Mouse (Mus musculus): ENCODE results near the gene Myog.

The Myog gene

DNA sequence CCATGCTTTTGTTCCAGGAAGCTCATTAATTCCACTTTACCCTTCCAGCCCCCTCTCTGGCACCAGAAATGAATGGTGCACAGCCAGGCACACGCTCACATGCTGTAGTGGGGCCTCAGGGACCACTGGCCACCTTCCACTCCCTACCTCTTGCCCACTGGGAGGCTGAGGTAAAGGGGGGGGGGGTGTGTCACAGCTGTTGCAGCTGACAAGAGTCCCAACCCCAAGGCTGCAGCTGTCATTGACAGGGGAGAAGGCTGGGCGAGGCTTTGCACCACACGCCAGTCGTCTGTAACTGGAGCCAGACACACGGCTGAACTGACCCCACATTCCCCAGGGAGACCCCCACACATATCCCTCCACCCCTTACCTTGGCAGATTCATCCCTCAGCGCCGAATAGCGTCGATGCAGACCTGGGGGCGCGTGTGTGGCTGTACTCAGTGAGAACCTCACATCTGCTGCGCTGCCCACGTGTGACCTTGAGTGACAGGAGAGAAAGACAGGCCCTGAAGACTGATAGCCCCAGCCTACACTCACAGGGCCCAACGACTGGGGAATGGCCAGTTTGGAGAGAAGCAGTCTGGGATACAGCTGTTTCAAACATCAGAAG, 31.0 kb downstream of the Myog start:
- no peak for DNase-seq (ENCODE audit: extremely low read depth, low read depth, low spot score)

DNA sequence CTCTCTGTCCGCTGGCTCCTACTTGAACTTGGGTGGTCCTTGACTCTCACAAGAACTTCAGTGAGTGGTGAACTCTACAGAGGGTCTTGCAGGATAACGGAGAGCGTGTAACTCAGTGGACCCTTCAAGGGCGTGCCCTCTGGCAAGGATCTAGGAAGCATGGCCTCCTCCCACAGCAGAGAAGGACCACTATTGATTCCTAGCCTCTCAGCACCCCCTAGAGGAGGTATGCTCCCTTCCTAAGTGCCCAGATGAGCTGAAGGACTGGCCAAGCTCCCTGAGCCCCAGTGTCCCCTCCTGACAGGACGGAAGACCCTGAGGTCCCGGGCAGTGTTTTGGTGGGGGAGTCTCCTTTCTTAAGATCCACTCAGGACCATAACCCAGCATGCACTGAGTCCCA, 32.8 kb downstream of the Myog start:
- no peak for DNase-seq (ENCODE audit: extremely low read depth, low read depth, low spot score)

DNA sequence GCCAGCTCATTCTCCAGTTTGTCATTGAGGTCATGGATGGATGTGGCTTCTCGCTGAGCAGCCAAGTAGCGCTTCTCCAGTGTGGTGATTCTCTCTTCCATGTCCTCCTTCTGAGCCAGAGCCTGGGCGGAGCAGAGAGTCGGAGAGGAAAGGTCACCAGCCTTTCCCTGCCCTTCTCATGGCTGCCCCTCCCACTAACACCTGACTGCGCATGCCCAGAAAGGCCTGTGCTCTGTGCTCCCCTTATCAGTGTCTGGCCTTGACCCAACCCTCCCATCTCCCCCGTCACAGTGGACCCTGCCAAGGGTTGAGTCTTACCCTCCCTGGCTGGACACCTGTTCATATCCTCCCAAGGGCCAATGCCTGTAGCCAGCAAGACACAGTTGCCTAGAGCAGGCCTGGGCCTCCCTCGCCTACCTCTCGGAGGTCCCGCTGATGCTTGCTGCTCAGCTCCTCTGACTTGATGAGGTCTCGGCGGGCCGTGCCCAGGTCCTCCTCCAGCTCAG, 37.1 kb downstream of the Myog start:
- DNase-seq (ENCODE audit: extremely low read depth, low read depth, low spot score) = no peak

DNA sequence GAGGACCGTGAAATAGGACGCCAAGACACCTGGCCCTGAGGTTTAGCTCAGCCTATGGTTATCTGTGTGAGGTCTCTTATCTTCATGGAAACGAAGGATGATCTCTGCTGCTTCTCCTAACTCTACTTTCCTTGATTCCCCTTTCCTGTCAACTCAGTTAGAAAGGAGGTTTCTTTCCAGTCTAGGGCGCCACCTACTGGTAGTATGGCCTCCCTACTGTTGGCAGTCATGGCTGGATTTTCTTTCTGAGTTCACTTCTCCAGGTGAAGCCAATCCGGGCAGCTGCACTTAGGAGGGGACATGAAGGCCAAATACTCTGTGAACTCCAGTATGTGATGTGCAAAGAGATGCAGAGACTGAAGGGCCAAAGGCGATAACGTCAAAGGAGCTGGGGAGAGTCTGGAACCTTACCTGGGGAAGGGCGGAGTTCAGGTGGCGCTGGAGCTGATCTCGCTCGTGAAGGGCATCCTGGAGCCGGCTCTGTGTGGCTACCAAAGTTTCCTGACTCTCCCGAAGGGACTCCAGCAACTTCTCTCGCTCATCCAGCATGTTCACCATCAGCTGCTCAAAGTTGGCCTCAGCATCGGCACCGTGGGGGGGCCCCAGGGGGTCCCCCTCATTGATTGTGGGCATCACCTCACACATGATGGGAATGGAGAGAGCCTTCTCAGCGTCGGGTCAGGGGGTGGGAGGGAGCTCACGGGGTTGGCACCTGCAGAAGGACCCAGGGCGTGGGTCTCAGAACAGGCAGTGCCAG, 42.3 kb downstream of the Myog start:
- no peak for DNase-seq (ENCODE audit: extremely low read depth, low read depth, low spot score)

DNA sequence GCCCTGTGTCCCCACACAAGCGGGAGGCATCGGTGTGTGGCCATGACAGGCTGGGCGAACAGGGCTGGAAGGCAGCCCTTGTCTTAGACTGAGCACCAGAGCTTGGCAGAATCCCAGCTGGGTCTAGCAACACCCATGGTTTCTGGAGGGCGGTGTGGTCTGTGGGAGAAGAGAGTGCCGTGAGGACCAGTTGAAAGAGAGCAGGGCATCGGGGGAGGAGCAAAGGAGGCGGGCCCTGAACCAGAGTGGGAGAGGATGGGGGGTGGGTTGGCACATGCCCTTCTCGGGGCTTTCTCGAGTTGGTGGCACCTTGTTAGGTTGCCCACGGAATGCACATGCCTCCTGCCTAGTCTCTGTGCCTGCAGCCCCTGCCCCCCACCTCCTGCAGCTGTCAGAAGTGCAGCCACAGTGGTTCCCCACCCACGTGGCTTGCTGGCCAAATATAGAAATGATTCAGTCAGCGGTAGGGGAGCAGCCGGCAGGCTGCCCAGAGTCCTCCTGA, 43.0 kb downstream of the Myog start, which contains the start of gene Ppfia4:
Gene Ppfia4, minus strand, starts transcription at position 159 of the 502 bp plus-strand sequence.
- no peak for DNase-seq (ENCODE audit: extremely low read depth, low read depth, low spot score)

DNA sequence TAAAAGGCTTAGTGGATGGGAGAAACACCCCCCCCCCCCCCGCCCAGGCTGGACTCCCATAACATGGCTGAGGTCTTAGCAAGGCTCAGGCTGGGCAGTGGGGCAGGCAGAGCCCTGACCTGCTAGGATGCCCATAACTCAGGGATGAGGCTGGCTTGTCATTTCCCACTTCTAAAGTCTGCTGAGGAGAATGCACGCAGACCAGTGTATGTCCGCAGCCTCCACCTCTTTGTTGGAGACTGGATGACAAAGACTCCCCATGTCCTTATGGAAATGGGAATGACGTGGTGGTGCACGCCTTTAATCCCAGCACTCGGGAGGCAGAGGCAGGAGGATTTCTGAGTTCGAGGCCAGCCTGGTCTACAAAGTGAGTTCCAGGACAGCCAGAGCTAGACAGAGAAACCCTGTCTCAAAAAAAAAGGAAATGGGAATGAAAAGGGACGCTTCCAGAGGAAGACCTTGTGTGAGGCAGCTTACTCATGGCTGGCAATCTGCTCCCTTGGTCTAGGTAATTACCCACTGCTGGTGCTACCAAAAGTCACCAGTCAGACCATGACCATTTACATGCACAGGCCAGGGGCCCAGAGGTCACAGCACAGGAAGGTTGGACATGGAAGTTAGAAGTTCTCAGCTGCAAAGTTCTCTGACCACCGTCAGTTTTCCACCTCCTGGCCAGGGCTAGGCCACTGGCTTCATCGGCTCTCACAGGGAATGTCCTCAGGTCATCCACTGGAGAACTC, 43.8 kb downstream of the Myog start:
- no peak for DNase-seq (ENCODE audit: extremely low read depth, low read depth, low spot score)

DNA sequence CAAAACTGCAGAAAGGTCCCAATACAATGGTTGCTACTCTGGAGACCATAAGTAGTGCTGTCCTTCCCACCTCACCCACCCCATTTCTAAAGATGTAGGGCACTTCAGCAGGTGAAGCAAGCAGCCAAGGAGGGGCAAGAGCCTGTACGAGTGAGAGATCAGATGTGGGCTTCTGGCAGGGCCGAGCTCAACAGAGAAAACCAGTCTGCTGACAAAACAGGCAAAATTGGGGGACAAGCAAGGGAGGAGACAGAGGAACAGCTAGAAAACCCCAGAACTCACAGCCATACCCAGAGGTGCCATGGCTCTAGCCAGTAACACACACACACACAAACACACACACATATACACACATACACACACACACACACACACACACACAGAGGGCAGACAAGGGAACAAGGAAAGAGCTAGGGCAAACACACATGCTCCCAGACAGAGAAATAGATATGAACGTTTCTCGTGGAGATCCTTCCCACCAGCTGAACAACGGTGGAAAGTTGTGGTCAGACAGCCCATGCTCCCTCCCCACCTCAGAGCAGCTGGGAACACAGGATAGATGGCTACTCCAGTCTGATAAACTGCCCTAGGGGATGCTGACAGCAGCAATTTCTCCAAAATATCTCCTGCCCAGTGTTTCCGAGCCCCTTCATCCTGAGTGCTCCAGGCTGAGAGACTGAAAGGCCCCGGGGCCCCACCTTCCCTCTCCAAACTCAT, 44.5 kb downstream of the Myog start:
- DNase-seq (ENCODE audit: extremely low read depth, low read depth, low spot score) = no peak

DNA sequence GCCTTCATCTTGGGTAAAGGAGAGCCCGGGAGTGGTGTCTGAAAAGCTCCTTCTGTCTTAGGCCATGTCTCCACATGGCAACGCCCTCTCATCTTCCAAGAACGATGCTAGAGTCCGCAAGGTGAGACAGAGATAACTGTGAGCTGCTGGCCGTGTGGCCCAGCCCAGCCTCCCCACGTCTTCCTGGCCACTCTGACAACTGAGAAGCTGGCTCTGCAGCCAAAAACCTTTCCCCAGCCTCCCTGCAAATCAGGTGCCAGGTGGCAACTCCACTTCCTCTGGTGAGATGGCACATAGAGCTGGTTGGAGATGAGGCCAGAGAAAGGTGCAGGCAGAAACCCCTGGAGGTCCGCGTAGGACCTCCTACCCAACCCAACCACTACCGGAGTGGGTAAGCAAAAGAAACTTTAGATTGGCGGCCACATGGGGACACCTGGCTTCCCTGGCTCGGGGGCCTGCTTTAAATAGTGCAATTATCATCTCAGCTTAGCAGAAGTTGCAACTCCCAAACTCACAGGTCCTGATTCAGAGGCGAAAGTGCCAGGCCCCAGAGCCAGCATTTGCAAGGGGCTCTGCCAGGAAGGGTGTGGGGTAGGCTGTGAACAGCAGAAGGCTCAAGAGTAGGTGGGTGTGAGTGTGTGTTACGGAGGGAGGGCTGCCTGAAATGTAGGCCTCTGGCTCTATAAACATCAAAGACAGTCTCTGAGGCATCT, 45.6 kb downstream of the Myog start:
- DNase-seq (ENCODE audit: extremely low read depth, low read depth, low spot score) = no peak

DNA sequence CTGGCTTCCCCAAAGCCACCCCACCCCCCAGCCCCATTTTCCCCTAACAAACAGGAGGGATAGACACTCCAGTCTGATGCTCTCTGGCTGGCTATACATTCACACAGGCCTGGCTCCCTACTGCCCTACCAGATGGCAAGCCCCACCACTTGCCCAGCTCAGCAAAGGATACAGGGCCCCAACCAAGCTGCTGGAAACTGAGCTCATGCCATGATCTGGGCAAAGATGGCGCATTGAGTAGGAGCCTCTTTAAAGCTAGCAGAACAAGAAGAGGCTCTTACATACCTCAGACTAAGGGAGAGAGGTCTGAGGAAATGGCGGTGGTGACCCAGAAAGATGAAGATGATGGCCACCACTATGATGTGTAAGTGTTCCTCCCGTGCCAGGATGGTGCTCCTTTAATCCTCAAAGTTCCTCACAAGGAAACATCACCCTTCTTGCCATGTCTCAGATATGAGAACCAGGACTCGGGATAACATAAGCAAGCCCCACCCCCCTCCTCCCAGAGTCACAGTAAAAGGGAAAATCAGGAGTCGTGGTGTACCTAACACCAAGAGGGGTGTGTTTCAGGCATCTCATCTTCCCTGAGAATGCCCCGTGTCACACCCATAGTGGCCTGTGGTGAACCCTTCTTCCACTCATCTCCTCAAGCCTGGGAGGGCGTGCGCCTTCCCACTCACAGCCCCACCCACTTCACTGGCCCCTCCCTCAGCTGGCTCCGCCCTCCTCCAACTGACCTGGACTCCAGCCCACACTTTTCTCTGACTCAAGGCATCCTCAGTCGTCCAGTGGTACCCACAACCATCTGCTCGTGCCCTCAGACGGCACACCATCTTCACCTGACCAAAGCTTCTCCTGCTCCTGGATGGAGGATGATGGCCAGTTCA, 46.4 kb downstream of the Myog start:
- DNase-seq (ENCODE audit: extremely low read depth, low read depth, low spot score) = no peak

DNA sequence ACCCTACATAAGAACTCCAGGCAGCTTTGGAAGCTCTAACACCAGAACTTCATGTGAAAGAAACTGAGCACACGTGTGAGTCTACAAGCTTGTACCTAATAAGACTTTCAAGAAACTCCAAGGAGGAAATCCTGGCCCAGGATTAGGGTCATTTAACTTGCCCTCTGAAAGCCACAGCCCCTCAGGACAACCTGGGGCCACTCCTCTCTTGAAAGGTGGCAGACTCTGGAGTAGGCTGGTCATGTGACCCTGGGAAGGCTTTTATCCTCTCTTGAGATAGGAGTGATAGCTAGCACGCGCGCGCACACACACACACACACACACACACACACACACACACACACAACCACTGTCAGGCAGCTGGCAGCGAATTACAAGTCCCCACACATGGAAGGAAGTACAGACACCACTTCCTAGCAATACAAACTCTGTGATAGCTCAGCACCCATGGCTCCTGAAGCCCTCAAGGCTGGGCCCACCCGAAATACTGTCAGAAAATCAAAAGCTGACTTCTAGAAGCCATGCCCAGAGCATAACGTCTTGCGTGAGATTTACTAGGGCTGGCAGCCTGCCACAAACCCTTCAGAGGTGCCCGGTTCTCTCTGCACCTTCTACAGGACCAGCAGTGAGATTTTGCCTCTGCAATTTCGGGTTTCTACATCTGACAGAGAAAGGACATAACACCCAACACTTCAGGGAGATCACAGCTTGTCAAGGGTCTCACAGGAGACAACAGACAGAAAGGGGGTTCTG, 47.3 kb downstream of the Myog start:
- DNase-seq (ENCODE audit: extremely low read depth, low read depth, low spot score) = no peak

DNA sequence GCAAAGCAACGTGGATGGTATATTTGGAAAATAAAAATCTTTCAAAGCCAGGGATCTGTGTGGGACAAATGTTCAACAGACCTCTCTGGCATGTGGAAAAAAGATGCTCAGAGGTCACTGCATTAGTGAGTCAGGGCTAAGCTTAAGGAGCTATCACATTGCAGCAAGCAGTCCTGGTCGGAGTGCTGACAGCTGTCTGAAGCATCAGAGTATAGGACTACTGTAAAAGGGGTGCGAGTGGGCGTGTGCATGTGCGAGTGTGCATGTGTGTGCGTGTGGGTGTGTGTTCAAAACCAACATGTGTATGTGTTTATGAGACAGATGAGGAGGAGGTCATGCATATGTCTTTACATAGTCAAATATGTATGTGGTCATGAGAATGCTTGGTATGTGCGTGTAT, 49.4 kb downstream of the Myog start:
- no peak for DNase-seq (ENCODE audit: extremely low read depth, low read depth, low spot score)

DNA sequence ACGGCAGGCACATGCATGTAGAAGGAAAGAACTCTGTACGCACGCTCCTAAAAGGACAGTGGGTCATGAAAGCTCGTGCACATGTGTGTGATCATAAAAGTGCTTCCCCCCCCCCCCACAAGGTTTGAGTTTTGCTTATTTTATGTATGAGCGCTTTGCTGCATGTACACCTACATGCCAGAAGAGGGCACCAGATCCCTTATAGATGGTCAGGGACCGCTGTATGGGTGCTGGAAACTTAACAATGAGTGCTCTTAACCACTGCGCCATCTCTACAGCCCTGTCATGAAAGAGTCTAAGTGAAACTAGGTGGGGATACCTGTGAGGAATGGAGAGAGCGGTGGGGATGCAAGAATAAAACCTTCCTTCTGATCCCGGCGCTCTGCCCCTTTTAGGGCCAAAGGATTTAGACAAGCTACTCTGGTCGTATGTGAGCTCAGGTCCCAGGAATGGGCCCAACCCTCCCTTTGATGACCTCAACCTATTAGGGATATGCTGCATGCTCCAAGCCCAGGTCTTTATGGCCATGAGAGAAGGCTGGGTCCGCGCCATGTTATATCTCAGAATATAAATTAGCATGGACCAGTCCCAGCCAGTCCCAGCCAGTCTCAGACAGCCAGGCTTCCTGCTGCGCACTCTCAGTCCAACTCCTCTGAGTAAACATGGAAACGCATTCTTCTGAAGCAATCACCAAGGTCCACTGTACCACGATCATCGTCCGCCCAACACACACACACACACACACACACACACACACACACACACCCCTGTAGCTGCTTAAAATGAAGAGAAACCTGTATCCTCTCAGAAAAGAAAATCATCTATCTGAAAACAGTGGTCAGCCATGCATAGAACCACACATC, 50.2 kb downstream of the Myog start:
- DNase-seq (ENCODE audit: extremely low read depth, low read depth, low spot score) = no peak

DNA sequence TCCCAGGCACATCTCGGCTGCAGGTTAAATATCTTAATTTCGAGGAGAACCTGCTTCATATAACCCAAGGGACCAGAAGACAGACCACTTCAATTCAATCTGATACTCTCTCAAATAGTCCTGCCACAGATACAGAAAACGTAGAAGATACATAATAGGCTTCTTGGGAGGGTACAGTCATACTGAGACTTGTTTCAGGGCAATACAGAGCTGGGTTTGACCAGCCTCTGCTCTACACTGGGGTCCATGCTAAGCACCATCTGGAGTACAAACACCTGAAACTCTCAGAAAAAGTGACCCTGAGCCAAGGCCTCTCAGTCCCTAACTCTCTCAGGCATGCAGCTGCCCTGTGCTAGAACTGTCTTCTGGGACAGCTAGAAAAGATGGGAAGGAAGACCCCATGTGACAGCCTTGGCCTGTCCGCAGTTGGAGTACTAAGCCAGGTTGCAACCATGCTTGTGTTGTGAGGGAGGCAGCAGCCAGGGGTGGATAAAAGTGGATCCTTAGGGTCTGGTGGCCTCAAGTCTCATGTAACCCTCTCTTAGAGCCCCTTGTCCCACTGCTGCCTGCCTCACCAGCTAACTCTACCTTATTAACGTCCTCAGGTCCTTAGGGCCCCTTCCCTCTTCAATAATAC, 52.0 kb downstream of the Myog start:
- no peak for DNase-seq (ENCODE audit: extremely low read depth, low read depth, low spot score)

All from fat pad, adult 2 months (tissue).